Mouse (Mus musculus) stomach, embryonic 15.5 days (tissue): ENCODE data around the gene Spata1. TPM values are rescaled to one million over a fixed set of nuclear protein-coding genes. Genes with fewer than 3 reads are reported as not detected.
"Not testable (repeated sequence)": the region's sequence is repeated elsewhere in the genome, so short reads cannot be mapped to it uniquely, and the experiment has no call there.

Experiments
- ATAC-seq: fragments of 200-750 bp; cut with Nextera tagmentation; 2 replicates; pipeline ENCODE4 v1.8.0; 2017; ENCODE audit warnings: low read depth, moderate number of reproducible peaks, moderate TSS enrichment; ENCODE audit not compliant: insufficient read depth, low FRiP score
- H3K27ac ChIP-seq: fragments of 300-500 bp; sonication (generic); 2 replicates; pipeline ENCODE4 v1.5.1; 2015; ENCODE audit warnings: mild to moderate bottlenecking, inconsistent platforms
- H3K27me3 ChIP-seq: fragments of 300-500 bp; sonication (generic); replicated peaks from 2 replicates; pipeline ENCODE4 v1.6.1; 2015; ENCODE audit warnings: inconsistent platforms
- H3K36me3 ChIP-seq: fragments of 300-500 bp; sonication (generic); 2 replicates; pipeline ENCODE4 v1.6.1; 2015; ENCODE audit warnings: inconsistent platforms
- H3K4me1 ChIP-seq: fragments of 300-500 bp; sonication (generic); 2 replicates; pipeline ENCODE4 v1.6.1; 2015; ENCODE audit warnings: inconsistent platforms
- H3K4me2 ChIP-seq: fragments of 300-500 bp; sonication (generic); 2 replicates; pipeline ENCODE4 v1.6.1; 2015; ENCODE audit warnings: mild to moderate bottlenecking, inconsistent platforms
- H3K4me3 ChIP-seq: fragments of 300-500 bp; sonication (generic); replicated peaks from 2 replicates; pipeline ENCODE4 v1.5.1; 2015; ENCODE audit warnings: inconsistent platforms
- H3K9ac ChIP-seq: fragments of 300-500 bp; sonication (generic); 2 replicates; pipeline ENCODE4 v1.6.1; 2015; ENCODE audit warnings: inconsistent platforms
- H3K9me3 ChIP-seq: fragments of 300-500 bp; sonication (generic); 2 replicates; pipeline ENCODE4 v1.6.1; 2016; ENCODE audit warnings: inconsistent platforms
- WGBS: fragments of 180-500 bp; shearing (Covaris S2); methylation state at CpG from one replicate; pipeline ENCODE4 v1.1.7; 2015; 5-methylcytosine and 5-hydroxymethylcytosine counted together
- polyA plus RNA-seq: library from polyadenylated mRNA; unstranded; fragments of >200 nt; fragmentation: Nextera tagmentation; extraction: Ambion mirVana; gene quantifications from 2 replicates; pipeline ENCODE4 v1.2.1, GENCODE M21; 2015

Spata1 gene
- polyA plus RNA-seq, 1 experiment from 2014 or later, result 5.4 TPM

DNA sequence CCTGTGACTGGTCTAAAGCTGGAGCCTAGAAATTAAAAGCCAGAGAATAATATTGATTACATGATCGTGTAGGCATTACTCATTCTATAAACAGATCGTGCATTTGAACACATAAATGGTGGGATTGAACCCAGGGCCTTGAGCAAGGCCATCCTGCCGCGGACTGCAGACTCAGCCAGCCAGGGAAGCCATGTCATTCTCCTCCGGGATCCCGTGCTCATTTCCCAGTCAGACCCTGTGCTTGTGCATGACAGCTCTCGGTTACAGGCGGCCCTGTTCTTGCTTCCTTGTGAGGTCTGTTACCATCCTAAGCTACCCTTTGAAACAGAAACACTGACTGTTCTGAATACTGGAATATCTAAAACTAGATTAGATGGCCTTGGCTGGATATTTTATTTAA, 64.9 kb downstream of the Spata1 start:
- no peaks in the 10 kb centered on the region for H3K27me3 ChIP-seq
- no peak overlapping the region for H3K4me3 ChIP-seq
- no peaks in the 10 kb centered on the region for H3K4me1 ChIP-seq
- H3K9ac ChIP-seq, result no peak overlapping the region
- H3K36me3 ChIP-seq, result peaks cover 21% of the 10 kb centered on the region; the same call in 1 of the 2 replicates
- no peak overlapping the region for H3K4me2 ChIP-seq
- 90% methylated on average over 8 of the region's 8 CpGs for WGBS
- ATAC-seq, result no peak
- H3K27ac ChIP-seq, result no peak overlapping the region
- no peaks in the 10 kb centered on the region for H3K9me3 ChIP-seq

DNA sequence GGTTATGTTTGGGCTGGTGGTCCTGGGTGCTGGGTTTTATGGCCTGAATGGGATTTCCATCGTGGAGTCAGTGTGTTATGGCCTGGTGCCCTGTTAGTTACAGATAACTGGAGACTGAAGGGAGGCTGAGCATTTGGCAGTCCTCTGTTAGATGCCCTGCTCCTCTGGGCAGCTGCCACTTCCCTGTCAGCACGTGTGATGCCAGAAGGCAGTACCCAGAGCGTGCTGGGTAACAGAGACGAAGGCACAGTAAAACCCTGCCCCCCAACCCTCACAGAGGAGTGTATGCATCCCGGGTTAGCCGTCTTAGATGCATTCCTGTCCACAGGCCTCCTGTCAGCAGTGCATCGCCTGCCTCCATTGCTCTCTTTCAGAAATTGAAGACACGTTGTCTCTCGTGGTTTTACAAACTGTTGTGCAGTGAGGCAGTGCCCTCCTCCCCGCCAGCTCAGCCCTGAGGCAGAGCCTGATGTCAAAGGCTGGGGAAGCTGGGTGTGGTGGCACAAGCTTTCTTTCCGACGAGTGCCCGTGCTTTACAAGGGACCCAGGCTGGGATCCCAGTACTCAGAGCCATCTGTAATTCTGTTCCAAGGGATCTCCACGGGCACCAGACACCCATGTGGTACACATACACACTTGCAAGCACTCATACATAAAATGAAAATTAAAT, 65.7 kb downstream of the Spata1 start:
- Histone ChIP-seq H3K4me3 (no peak overlapping the region), H3K27ac (no peak overlapping the region), H3K9ac (no peak overlapping the region), H3K27me3 (no peaks in the 10 kb centered on the region), H3K4me2 (no peak overlapping the region), H3K9me3 (no peaks in the 10 kb centered on the region), H3K36me3 (peaks cover 21% of the 10 kb centered on the region; the same call in 1 of the 2 replicates), H3K4me1 (no peaks in the 10 kb centered on the region)
- 86% methylated on average over 14 of the region's 14 CpGs for WGBS
- ATAC-seq, result no peak

DNA sequence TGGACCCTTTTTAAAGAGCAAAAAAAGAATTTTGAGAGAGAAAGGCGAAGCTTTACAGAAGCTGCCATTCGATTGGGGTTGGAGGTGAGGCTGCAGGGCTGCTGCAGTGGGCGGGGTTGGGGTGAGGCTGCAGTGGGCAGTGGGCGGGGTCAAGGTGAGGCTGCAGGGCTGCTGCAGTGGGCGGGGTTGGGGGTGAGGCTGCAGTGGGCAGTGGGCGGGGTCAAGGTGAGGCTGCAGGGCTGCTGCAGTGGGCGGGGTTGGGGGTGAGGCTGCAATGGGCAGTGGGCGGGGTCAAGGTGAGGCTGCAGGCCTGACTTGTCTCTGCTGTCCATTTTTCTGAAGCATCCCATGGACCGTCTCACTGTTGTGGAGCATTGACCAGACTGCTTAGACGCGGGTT, 66.5 kb downstream of the Spata1 start:
- H3K4me1 ChIP-seq, H3K27ac ChIP-seq, H3K4me2 ChIP-seq, H3K9ac ChIP-seq, ATAC-seq, H3K9me3 ChIP-seq, H3K4me3 ChIP-seq, H3K27me3 ChIP-seq: not testable (repeated sequence)
- 91% methylated on average over 11 of the region's 11 CpGs for WGBS
- H3K36me3 ChIP-seq, result peaks cover 28% of the 10 kb centered on the region; the same call in 1 of the 2 replicates

DNA sequence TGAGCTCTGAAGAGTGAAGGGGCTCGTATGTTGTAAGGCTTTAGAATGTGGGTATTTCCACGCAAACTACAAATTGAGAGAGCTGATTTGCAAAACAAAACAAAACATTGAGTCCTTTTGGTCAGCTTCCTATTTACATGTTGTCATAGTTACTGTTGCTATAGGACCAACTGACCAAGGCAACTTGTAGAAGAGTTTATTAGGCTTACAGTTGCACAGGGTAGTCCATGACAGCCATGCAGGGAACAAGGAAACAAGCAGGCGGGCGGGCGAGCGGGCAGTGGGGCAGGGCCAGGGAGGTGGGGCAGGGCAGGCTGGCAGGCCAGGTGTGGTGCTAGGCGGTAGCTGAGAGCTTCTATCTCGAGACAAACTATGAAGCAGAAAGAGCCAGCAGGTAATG, 73.1 kb downstream of the Spata1 start:
- no peak for ATAC-seq
- H3K27ac ChIP-seq, result no peak overlapping the region
- H3K9ac ChIP-seq, result no peak overlapping the region
- no peaks in the 10 kb centered on the region for H3K4me1 ChIP-seq
- H3K36me3 ChIP-seq, result peaks cover 28% of the 10 kb centered on the region
- no peaks in the 10 kb centered on the region for H3K27me3 ChIP-seq
- 88% methylated on average over 8 of the region's 8 CpGs for WGBS
- H3K4me3 ChIP-seq, result no peak overlapping the region
- H3K4me2 ChIP-seq, result no peak overlapping the region
- H3K9me3 ChIP-seq, result no peaks in the 10 kb centered on the region

DNA sequence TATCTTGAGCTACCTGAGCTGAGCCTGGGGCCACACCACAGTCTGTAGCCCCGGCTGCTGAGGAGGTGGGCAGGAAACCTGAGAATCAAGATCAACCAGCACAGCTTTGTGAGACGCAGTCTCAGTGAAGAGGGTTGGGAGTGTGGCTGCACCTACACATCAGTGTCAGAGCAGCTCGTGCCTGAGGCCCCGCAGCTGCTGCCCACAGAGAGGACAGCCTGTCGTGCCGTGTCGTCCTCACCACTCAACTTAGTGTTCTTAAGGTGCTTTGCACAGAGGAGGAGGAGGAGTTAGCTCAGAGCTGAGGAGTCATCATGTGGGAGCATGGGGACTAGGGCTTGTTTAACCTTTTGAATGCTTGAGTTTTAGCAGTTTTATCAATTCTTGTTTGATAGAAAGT, 73.7 kb downstream of the Spata1 start:
- no peak overlapping the region for H3K4me3 ChIP-seq
- peaks cover 26% of the 10 kb centered on the region for H3K36me3 ChIP-seq
- H3K4me1 ChIP-seq, result no peaks in the 10 kb centered on the region
- no peak overlapping the region for H3K9ac ChIP-seq
- H3K4me2 ChIP-seq, result no peak overlapping the region
- WGBS, result 75% methylated on average over 7 of the region's 7 CpGs
- no peak overlapping the region for H3K27ac ChIP-seq
- no peaks in the 10 kb centered on the region for H3K9me3 ChIP-seq
- no peaks in the 10 kb centered on the region for H3K27me3 ChIP-seq
- no peak for ATAC-seq

DNA sequence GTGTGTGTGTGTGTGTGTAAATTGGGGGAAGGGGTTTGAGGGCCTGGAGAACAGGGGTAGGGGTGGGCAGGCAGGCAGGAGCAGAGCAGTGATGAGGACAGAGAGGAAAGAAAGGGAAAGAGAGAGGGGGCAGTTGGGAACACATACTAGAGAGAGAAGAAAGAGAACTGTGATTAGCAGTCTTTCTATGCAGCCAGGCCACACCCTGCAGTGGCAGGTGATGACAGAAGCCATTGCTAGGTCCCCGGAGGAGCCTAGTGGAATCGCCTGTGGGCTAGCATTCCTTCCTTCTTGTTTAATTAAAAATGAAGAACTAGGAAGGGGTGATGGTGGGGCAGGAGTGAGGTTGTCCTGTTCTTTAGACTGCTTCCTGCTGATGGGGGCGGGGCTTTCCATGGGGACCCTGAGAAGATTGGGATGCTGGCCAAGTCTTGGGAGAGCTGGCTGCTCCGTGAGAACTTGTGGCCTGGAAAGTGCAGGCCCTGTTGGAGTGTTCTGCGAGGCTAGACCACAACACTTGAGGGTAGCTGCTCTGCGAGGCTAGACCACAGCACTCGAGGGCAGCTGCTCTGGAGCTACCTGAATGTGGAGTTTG, 75.2 kb downstream of the Spata1 start:
- Histone ChIP-seq H3K4me3 (no peak overlapping the region), H3K27ac (no peak overlapping the region), H3K4me2 (no peak overlapping the region), H3K9ac (no peak overlapping the region), H3K9me3 (no peaks in the 10 kb centered on the region), H3K36me3 (peaks cover 26% of the 10 kb centered on the region), H3K27me3 (no peaks in the 10 kb centered on the region), H3K4me1 (no peaks in the 10 kb centered on the region)
- ATAC-seq, result no peak
- 68% methylated on average over 7 of the region's 7 CpGs for WGBS

DNA sequence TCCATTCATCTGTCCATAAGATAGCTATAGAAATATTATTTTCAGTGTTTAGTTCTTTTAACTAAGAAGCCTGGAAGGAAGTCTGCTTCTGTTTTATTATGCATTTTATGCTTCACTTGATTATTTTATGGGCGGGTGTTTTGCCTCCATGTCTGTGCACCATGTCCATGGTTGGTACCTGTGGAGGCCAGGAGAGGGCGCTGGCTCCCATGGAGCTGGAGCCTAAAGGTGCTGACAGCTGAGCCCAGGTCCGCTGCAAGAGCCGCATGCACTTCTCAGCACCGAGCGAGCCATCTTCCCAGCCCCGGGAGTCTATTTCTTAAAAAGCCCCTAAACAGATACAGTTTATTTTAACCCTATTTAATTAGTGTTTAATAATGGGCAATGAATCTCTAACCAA, 75.8 kb downstream of the Spata1 start:
- Histone ChIP-seq H3K4me3 (no peak overlapping the region), H3K4me2 (no peak overlapping the region), H3K4me1 (no peaks in the 10 kb centered on the region), H3K27me3 (no peaks in the 10 kb centered on the region), H3K36me3 (peaks cover 31% of the 10 kb centered on the region), H3K9ac (no peak overlapping the region), H3K27ac (no peak overlapping the region), H3K9me3 (no peaks in the 10 kb centered on the region)
- ATAC-seq, result no peak
- WGBS, result 86% methylated on average over 7 of the region's 7 CpGs

DNA sequence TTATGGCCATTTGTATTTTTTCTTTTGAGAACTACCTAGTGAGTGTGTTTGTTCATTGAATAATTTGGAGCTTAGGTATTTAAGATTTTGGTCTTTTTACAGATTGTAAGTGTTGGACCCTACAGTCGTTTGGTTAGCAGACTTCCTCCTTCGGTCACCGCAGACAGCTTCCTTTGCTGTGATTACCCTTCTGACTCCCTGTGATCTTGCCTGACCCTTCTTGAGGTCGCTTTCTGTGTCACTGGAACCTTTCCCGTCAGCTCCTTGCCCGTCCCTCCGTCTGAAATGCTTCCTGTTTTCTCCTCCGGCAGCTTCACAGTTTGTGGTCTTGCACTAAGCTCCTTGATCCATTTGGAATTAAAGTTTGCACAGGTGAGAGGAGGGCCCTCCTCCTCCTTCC, 77.8 kb downstream of the Spata1 start:
- Histone ChIP-seq H3K9me3 (no peaks in the 10 kb centered on the region), H3K27me3 (no peaks in the 10 kb centered on the region), H3K4me1 (no peaks in the 10 kb centered on the region), H3K9ac (no peak overlapping the region), H3K4me3 (no peak overlapping the region), H3K4me2 (no peak overlapping the region), H3K27ac (no peak overlapping the region), H3K36me3 (peaks cover 29% of the 10 kb centered on the region)
- WGBS, result 36% methylated on average over 8 of the region's 8 CpGs
- no peak for ATAC-seq

DNA sequence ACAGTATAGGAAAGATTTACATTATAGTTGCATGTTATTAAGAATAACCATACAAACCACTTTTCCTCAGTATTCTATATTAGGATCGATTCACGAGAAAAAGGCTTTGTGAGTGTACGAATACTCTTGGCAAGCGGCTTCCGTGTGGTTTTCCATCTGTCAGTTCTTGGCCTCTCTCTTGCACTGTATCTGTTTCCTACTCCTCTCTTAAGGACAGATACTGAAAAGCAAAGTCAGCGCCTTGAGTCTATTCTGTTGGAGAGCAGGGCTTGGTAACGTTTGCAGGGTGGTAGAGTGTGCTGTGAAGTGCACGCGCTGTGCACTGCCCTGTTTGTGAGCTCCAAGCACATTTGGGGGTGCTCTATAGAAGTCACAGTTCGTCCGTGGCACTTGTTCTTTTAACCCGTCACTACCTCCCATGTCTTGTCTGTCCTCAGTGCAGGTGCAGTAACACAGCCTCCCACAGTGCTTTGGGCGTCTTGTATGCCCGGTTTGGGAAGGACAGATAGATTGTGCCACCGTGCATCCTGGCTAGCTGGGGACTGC, 79.5 kb downstream of the Spata1 start:
- H3K9me3 ChIP-seq, result no peaks in the 10 kb centered on the region
- no peak for ATAC-seq
- H3K4me1 ChIP-seq, result no peaks in the 10 kb centered on the region
- H3K27me3 ChIP-seq, result no peaks in the 10 kb centered on the region
- 91% methylated on average over 15 of the region's 15 CpGs for WGBS
- no peak overlapping the region for H3K4me2 ChIP-seq
- H3K27ac ChIP-seq, result no peak overlapping the region
- H3K36me3 ChIP-seq, result peaks cover 26% of the 10 kb centered on the region
- H3K4me3 ChIP-seq, result no peak overlapping the region
- no peak overlapping the region for H3K9ac ChIP-seq

DNA sequence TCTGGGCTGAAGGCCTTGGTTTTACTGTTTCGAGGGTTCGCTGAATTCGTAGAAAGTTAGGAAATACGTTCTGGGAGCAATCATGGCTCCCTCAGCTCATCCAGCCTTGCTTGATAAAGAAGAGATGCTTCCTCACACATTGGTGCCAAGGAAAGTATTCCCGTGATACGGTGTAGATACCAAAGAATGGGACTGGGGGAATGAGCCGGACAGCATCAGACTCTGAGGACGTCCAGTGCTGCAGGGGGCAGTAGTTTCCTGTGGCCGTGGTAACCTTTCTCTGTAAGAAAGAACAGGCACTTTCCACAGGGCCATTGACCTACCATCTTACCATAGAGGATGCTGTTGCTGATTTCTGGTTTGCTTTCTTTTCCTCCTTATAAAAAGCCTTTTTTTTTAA, 80.0 kb downstream of the Spata1 start:
- no peak overlapping the region for H3K9ac ChIP-seq
- no peak for ATAC-seq
- 92% methylated on average over 9 of the region's 9 CpGs for WGBS
- no peak overlapping the region for H3K4me2 ChIP-seq
- H3K4me1 ChIP-seq, result no peaks in the 10 kb centered on the region
- H3K9me3 ChIP-seq, result no peaks in the 10 kb centered on the region
- no peak overlapping the region for H3K4me3 ChIP-seq
- H3K27me3 ChIP-seq, result no peaks in the 10 kb centered on the region
- H3K36me3 ChIP-seq, result peaks cover 26% of the 10 kb centered on the region
- no peak overlapping the region for H3K27ac ChIP-seq

DNA sequence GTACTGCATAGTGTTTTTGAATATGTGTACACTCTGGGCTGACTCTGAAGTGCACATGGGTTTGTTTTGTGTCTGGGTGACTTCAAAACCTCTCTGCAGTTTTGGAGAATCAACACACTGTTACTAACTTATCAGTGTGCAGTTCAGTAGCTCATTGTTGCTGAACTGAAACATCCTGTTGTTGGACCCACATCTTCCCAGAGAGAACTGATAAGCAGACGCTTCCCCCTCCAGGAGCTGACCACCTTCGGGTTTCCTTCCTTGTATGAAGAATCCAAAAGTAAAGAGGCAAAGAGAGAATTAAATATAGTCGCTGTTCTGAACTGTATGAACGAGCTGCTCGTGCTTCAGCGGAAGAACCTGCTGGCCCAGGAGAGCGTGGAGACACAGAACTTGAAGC, 80.7 kb downstream of the Spata1 start:
- no peak overlapping the region for H3K4me2 ChIP-seq
- H3K9ac ChIP-seq, result no peak overlapping the region
- ATAC-seq, result no peak
- WGBS, result 85% methylated on average over 7 of the region's 7 CpGs
- H3K4me1 ChIP-seq, result no peaks in the 10 kb centered on the region
- H3K9me3 ChIP-seq, result no peaks in the 10 kb centered on the region
- H3K27me3 ChIP-seq, result no peaks in the 10 kb centered on the region
- no peak overlapping the region for H3K4me3 ChIP-seq
- peaks cover 26% of the 10 kb centered on the region for H3K36me3 ChIP-seq
- no peak overlapping the region for H3K27ac ChIP-seq

DNA sequence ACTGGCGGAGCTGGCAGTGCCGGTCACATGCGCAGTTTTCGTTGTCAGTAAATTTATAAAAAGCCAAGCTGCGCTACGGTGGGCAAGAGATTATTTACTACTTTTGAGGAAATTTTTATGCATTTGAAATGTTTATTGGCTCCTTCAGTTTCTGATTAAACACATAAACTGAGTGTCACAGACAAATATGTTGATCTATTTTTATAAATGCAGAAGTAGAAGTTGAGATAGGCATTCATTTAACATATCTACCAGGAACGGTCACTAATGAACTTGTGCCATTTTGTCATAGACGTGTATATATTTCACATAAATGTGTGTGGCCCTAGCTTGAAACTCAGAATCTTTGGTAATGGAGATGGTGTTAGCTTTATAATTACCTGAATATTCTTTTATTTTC, 81.7 kb downstream of the Spata1 start:
- H3K27ac ChIP-seq, result no peak overlapping the region
- no peaks in the 10 kb centered on the region for H3K27me3 ChIP-seq
- no peaks in the 10 kb centered on the region for H3K9me3 ChIP-seq
- WGBS, result 89% methylated on average over 8 of the region's 8 CpGs
- no peak overlapping the region for H3K4me2 ChIP-seq
- no peaks in the 10 kb centered on the region for H3K4me1 ChIP-seq
- H3K36me3 ChIP-seq, result peaks cover 20% of the 10 kb centered on the region
- H3K4me3 ChIP-seq, result no peak overlapping the region
- ATAC-seq, result no peak
- no peak overlapping the region for H3K9ac ChIP-seq
